Mouse (Mus musculus) ovary, postnatal 36 days (tissue): ENCODE data around the gene Nmnat3.
A peak's percentile ranks its signal among the peaks of the same experiment; 100 is the strongest.

Experiments used
- DNase-seq: peaks from one replicate; pipeline ENCODE4 v3.0.0; 2022; ENCODE audit warnings: low spot score, mixed read lengths

The Nmnat3 gene

DNA sequence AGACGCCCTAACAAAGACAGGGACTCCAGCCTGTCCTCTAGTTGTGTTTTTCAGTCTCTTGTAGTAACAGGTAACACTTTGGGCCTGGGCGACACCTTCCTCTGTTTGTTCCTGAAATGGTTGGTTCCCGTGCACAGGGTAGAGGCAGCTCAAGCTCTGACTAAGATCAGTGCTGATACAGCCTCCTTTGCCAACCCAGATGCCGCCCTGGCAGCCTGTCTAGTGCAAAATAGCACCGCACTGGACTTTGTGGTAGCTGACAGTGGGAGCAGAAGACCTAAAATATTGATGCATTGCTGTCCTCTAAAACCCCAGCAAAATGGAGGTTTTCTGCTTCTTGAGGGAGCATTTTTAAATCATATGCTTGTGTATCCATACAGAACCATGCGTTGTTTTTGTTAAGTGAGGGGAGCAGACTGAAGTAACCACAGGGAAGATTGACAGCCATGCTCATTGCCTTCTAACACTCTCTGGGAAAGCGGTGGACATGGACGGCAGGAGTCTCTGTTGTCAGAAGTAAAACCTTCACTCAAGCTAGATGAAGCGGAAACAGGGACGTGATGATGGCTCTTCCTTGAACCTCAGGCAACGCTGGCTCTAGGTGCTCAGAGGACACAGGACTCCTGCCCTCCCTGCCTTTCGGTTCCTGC, 24.2 kb downstream of the Nmnat3 start:
- DNase-seq = no peak

DNA sequence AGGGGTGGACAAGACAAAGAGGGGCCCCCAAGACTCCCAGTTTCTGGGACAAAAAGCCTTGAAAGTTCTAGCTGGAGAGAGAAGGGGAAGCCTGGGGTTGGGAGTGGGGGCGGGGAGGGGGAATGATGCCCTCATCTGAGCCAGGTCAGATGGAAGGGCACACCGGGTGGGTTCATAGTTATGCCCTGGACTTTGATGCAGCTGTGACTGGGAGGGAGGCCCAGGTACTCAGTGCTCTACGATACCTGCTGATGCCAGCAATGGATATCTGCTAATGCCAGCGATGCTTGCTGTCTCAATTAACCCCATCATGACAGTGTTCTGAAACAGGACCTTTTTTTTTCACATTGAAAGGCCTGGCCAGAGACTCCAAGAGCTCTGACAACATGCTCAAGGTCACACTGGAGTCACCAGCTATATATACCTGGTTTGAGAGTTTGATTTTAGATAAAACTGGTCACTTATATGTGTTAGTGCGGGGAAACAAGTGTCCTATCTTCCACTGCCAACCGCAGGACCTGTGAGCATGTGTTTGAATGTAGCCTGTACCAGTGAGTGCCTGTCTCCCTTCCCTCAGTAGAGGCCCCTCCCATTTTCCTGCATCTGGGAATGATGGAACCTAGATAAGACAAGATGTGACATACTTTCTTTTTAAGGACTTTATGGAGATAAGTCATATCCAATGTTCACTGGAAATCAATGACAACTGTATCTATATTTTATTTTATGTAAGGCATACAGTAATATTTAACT, 25.6 kb downstream of the Nmnat3 start:
- no peak for DNase-seq

DNA sequence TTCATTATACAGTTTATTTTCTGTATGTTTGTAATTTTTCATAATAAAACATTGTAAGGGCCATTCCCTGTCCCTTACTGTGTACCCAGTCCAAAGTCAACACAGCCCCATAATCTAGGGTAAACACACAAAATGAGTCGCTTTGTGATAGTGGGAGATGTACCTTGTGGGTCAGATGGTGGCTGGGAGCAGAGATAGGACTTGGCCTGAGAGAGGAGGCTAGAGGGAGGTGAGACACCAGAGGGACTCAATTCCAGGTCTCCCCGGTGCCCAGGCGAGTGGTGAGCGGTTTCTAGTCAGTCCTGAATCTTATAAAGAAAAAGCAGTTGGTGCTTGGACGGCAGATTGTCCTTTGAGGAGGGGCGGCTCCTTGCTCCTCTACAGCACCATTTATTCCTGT, 26.4 kb downstream of the Nmnat3 start:
- no peak for DNase-seq

DNA sequence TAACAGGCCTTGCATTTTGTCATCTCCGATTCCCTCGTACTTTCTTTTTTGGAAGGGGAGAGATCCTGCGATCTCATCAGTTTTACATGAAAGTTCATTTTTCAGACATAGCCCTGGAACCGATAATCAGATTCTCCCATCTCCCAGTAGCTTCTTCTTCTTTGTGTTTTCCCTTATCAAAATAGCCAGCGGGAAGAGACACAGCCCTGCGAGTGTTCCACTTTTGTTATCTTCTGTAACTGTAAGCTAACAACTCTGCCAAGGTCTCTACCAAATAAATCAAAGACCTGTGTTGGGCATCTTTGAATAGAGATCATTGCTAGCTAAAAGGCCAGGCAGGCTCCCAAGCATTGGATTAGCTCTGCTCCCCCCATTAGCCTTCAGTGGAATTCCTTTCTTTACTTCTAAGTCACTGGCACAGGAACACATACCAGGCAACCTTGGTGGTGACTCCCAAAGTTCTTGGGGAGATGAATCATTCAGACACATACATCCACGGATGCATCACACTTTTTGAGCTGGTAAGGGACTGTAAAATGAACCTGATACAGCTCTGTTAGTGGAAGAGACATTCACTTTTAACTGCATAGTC, 26.9 kb downstream of the Nmnat3 start:
- no peak for DNase-seq

DNA sequence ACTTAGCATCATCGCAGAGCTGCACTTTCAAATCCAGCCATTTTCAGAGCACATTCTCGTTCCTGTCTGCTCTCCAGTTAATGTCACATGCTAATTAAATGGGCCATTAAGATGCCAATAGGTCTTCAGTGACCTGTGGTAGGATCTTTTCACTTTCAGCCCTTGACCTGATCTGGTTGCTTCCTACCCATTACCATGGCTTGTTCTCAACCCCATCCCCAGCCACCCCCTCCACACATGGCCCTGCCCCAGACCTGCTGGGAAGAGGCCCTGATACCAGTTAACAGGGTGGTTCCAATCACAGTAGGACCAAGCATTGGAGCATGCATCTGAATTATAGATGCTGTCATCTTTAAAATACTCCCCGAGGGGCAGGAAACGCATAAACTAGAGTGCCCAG, 30.7 kb downstream of the Nmnat3 start:
- no peak for DNase-seq

DNA sequence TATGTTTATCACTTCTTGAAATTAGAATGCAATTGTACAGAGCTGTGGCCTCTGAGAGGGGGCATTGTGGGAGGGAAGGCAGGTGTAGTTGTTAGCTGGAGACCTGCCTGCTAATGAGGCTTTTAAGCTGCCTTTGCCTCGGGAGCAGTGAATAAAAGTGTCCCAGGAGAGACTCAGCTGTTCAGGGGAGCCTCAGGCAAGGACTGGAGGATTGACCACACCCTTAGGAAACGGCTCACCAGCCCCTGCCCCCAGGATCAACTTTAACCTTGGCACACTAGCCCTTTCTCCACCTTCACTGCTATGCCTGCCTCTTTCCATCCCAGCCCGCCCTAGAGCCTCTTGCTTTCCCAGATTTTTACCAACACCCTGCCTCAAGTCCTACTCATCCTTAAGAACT, 31.6 kb downstream of the Nmnat3 start:
- no peak for DNase-seq

DNA sequence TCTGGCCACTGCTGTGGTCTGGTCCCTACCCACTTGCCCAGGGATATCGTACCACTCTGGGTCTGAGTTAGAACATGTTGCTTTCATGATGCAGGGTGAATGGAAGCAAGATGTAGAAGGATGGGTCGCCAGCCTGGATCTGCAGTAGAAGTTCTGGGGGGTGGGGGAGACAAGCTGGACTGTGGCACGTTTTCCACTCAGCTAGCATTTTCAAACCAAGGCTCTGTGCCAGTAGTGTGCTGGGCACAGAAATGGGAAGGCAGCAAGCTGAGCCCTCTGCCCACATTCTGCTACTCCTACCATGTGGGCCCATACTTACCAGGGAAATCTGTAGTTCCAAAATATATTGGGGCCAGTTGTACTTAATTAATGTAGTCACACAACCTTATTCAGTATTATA, 33.5 kb downstream of the Nmnat3 start:
- no peak for DNase-seq

DNA sequence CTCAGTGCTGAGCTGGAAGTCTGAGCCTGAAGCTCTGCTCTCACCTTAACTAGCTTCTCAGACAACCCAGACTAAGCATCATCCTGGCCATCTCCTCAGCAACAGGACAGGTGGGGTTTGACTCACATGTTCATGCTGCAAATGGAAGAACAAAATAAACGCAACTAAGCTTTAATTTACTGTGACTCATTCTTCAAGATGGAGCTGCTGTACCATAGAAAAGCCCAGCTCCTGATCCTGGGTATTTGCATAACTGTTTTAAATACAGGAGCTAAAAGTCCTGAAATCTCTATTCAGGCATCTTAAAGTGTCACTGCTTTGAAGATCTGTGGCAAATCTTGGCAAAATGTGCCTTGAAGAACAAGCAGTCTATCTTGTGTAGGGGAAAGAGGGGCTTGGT, 38.9 kb downstream of the Nmnat3 start:
- no peak for DNase-seq

DNA sequence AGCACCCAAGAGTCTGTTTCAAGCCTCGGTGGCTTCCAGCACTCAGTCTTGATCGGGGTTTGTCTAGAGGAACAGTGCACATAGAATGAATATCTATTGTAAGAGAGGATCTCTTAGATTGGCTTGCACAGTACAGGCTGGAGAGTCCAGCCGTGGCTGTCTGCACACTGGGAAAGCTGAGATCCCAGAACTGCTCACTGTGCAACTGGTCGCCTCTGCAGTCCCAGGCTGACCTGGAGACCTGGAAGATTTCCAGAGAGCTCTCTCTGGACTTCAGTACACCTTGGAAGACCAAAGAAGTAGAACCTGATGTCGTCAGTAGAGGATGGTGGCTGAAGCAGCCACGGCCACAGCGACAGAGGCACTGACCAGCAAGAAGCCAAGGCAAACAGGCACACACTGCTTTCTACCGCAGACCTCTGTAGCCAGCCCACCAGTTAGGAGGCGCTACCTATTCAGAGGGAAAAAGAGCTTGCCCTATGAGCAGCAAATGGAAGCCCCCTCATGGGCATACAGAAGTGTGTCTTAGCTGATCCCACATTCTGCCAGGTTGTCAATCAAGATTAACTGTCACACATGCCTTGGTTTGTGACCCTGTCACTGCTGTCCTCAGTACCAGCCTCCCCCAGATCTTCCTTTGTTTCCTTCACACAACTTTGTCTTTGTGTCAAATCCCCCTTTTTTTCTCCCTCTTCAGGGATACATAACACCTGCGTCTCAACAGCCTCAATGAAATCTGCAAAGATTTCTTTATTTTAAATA, 41.4 kb downstream of the Nmnat3 start:
- no peak for DNase-seq

DNA sequence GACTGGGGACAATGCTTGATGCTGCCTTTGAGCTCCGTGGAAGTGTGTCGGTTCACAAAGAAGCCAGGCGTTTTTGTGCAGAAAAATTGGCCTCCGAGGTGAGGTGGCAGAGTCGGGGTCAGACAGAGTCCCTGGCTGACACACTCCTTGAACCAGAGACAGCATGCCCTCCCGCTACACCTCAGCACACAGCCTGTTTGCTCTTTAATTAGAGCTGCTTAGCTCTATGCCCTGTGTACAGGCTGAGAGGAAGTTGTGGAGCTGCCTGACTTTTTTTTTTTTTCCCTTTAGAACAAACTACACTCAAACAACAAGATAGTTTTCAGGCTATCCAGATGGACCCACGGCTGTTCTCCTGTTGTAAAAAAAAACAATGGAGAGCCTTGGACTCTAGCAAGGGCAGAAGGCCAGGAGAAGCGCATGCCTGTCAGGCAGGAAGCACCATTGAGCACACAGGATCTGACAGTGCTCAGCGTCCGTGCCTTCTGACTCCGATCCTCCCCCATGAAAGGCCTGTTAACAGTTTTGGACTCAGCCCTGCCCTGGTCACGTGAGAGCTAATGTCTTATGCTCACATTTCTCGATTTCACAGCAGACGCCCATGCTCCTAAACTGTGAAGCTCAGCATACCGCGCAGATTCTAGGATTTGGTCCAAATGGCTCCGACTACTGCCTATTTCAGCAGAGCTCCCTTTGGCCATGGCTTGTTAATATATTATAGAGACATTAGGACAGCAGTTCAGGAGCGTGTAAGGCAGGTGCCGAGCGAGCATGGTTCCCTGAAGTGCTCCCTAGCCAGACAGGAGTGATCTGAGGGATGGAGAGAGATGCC, 42.3 kb downstream of the Nmnat3 start:
- peak; percentile 45 for DNase-seq

DNA sequence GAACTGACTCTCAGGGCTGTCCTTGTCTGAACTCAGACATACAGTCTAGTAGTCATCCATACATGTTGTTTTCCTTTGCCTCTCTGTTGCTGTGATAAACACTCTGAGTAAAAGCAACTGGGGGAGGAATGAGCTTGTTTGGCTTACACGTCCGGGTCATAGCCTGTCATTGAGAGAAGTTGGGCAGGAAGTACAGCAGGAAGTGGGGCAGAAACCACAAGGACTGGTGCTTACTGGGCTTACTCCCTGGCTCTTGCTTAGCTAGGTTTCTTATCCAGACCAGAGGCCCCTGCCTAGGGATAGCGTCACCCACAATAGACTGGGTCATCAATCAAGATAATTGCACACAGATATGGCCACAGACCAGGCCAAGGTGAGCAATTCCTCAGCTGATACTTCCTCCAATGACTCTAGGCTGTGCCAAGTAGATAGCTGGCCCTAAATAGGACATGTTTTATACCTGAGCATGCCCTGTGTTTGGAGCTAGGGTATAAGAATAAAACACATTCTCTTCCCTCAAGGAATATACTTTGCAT, 46.1 kb downstream of the Nmnat3 start:
- DNase-seq = no peak

DNA sequence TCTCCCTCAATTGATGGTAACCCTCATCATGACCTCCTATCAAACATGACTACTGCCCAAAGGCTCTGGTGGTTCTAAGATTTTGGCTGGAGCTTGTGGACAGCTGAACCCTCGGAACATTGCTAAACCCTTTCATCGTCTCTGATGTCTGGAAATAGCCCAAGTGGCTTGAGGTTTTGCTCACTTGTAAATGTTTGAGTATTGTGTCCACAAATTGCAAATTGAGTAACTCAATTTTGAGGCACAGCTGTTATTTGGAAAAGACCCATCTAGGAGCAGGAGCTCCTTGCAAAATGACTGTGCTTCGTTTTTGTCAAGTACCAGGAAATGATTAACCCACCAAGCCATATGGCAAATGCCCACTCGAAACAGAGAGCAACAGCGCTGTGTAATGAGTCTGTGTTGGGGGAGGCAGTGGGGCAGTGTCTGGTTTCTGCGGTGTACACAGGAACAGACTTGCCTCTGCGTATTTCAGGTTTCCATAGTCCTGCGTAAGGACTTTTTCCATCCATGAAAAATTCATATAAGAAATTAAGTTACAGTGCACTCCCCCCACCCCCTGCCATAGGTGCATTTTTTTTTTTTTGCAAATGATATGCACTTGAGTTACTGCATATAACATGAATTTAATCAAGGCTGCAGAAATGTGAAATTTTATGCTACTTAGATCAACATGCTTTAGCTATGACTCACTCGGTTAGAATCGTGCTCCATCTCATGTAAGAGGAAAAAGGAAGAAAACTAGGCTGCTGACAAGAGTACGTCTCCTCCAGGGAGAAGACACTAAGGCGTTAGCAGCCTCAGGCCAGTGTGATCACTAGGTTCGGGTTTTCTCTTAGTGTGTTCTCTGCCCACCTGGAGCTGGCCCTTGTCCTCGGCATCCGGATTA, 50.9 kb downstream of the Nmnat3 start:
- DNase-seq = no peak

DNA sequence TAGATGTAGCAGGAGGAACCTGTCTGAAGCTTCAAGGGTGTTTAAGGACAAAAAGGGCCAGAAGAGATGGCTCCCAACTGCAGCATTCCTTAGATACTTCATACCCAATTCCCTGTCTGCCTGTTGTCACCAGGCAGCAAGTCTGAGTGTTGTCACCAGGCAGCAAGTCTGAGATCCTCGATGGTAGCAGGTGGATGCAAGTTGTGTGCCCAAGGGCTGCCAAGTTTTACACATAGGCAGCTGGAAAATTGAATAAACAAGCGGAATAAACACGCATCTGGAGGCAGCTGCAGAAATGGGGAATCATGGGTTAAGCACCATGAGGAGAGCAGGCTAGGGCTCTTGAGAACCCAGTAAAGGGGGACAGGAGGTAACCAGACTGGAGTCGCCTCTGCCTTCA, 52.7 kb downstream of the Nmnat3 start:
- DNase-seq = no peak

DNA sequence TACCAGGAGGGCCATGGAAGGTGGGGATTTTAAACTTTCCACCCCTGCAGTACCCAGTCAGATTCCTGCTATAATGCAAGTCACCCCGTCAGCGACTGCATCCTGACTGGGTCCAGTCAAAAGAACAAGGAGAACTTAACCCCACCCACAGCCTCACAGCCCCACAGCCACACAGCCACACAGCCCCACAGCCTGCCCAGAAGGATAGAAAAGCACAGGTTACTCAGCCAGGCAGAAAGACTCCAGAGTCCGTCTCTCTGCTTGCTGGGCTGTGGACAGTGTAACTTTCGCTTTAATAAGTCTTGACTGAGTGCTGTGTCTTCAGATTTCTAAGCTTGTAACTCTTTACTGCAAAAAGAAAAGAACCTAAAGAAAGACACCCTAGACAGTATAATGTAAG, 53.2 kb downstream of the Nmnat3 start:
- DNase-seq = no peak

DNA sequence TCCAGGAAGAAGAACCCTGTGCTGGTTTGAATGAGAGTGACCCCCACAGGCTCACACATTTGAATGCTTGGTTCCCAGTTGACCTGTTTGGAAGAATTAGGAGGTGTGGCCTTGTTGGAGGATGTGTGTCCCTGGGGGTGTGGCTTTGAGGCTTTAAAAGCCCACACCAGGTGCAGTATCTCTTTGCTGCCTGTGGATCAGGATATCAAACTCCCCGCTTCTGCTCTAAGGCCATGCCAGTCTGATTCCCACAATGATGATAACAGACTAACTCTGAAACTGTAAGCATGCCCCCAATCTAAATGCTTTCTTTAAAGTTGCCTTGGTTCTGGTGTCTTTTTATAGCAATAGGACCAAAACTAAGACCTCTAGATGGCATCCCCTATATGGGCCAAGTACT, 58.6 kb downstream of the Nmnat3 start:
- no peak for DNase-seq

DNA sequence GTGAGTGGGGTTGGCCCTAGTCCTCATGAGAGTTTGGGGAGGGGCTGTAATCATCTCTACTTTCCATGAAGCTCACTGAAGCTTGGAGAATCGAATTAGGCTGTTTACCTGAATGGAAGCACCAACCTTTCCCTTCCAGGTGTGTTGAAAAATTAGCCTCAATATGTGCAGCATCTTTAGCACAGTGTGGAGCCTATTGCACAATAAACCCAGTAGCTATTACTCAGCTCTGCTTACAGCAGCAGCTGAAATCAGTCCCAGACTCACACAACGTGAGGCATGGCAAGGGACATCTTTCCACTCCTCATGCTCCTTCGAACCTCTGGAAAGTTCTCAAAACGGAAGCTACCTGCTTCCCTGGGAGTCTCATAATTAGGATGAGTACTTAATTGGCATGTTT, 59.0 kb downstream of the Nmnat3 start:
- DNase-seq = no peak

DNA sequence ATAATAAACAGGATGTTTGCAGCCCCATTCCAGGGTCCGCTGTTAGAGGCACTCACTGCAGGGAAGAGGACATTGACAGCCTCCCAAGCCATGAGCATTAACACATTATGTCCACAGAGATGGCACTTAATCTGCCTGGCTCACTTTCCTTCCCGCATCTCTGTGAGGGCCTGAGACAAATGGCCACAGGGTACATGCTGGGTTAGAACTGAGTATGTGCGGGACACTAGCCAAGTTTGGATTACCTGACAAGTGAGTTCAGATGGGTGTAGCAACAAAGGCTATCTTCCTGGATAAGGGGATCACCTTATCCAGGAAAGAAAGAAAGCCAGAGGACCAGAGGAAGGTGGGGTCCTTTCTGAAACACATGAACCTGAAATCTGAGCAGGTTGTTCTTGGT, 59.8 kb downstream of the Nmnat3 start:
- DNase-seq = no peak

DNA sequence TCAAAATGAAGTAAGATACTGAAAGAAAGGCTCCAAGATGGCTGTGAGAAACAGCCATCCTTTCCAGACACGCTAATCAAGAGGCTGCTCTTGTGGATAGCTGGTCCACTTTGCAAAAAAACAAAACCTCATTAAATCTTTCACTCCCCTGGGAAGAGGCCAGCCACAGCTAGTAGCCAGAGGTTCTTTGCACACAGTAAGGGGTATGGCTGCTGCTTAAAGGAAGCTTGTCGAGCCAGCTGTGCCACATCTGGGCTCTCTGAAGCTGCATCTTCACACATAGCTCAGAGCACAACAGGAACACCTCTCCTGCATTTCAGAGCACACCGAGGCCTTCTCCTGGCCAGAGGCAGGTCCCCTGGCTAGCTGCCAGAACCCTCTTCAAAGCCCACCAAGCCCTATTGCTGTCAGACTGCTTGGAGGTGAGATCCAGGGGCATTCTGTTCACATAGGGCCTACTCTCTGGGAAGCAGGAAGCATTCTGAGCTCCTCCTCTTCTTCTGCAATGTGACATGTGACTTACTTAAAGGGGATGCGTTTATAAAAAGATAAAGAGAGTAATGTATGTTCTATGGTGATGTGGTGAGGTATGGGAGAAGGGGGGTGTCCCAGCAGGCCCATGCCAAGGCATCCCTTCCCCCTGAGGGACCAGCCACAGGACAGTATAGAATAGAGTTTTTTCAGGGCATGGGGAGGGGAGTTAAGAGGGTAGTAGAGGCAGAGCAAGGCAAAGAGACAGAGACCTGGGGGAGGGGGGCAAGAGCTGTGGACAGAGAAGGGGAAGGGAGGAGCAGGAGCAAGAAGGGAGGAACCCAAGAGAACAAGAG, 63.3 kb downstream of the Nmnat3 start:
- no peak for DNase-seq

DNA sequence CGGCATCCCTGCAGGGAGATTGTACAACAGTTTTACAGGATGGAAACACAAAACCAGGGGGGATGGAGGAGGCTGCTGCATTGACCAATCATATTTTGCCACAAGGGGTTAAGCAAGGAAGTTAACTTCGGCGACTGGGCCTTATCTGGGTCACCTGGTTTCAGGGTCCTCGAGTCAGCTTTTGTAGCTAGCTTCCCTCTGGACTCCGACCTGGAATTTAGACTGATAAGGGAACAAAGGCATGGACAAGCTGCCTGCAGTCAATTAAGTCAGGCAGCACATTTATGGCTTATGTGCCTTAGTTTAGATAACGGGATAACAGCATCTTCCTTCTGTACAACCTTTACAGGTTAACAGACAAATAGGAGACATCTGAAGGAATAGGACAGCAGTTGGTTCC, 65.1 kb downstream of the Nmnat3 start:
- DNase-seq = no peak

DNA sequence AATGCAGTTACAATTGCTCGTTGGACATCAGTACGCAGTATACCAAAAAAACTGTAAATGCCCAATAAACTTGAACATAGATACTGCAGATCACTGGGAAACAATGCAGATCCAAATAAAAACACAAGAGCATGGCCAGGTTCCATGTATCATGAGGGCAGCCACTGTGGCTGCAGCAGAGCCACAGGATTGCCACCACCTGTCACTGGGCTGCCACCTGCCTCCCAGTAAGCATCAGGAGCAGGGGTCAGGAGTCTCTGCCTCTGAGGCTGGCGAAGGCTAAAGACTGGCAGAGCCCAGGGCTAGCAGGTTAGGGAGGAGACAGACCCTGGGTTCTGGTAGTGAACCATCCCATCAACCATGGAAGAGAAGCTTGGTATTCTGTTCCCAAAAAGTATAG, 67.7 kb downstream of the Nmnat3 start:
- no peak for DNase-seq
